Mouse (Mus musculus) heart, postnatal 25 days (tissue): Measurements from ENCODE around the gene Rpl10-ps3. TPM values are rescaled to one million over a fixed set of nuclear protein-coding genes. Genes with fewer than 3 reads are reported as not detected.

Experiments
- DNase-seq: peaks from one replicate; pipeline ENCODE4 v3.0.0; 2022; ENCODE audit warnings: low spot score
- intact Hi-C: fragments of 180-260 bp; cut with DNase I; formaldehyde crosslinking; loops from one replicate; pipeline ENCODE4 v1.15.1; 2025
- total RNA-seq, 2 experiments: library from RNA; stranded (reverse); gene quantifications; 2 replicates each; pipeline ENCODE4 v1.2.3; 2021

Gene Rpl10-ps3
- total RNA-seq, 2 experiments from 2014 or later = 353 to 446 TPM

GRCm38 (mm10) chr9:50315650-50316049 lies 29.1 kb downstream of the Rpl10-ps3 start:
- intact Hi-C loops = no loop called here

GRCm38 (mm10) chr9:50311036-50311545 lies 33.7 kb downstream of the Rpl10-ps3 start:
- intact Hi-C loops = no loop called here

More at GRCm38 (mm10) chr9:50315650-50316049, 29.1 kb downstream of the Rpl10-ps3 start:
- no peak for DNase-seq

GRCm38 (mm10) chr9:50305666-50306402 lies 38.9 kb downstream of the Rpl10-ps3 start:
- no peak for DNase-seq
- intact Hi-C loops = no loop called here

More at GRCm38 (mm10) chr9:50311036-50311545, 33.7 kb downstream of the Rpl10-ps3 start:
- DNase-seq = no peak

- intact Hi-C loops = no loop called here
- no peak for DNase-seq
These were observed 39.7 kb downstream of the Rpl10-ps3 start for GRCm38 (mm10) chr9:50305046-50305445.

GRCm38 (mm10) chr9:50304004-50304403 lies 40.8 kb downstream of the Rpl10-ps3 start:
- intact Hi-C loops = no loop called here
- DNase-seq = no peak

- intact Hi-C loops = no loop called here
These were observed 43.0 kb downstream of the Rpl10-ps3 start for GRCm38 (mm10) chr9:50301722-50302121.

GRCm38 (mm10) chr9:50298389-50298788 lies 46.4 kb downstream of the Rpl10-ps3 start:
- intact Hi-C loops = no loop called here
- DNase-seq = no peak

More at GRCm38 (mm10) chr9:50301722-50302121, 43.0 kb downstream of the Rpl10-ps3 start:
- DNase-seq = no peak

Other genes with a start within 250 kb of the Rpl10-ps3 start
- gene Plet1, start 149.6 kb upstream of the Rpl10-ps3 start, total RNA-seq = 1 to 10 TPM; 1.6 to 2.2 TPM
- gene Pts, start 183.8 kb upstream of the Rpl10-ps3 start, total RNA-seq = 10 to 100 TPM; 29.0 to 29.5 TPM
- gene Il18, start 209.9 kb upstream of the Rpl10-ps3 start, total RNA-seq = 1 to 10 TPM; 1.3 to 1.4 TPM
- under 1 TPM; 0.31 to 0.36 TPM for gene Bco2, start 210.2 kb upstream of the Rpl10-ps3 start, total RNA-seq
- not detected for gene Tex12, start 216.4 kb upstream of the Rpl10-ps3 start, total RNA-seq